Mouse (Mus musculus) cerebellum, adult 11-12 months (tissue): Measurements from ENCODE around the gene Lemd1.
A peak's percentile ranks its signal among the peaks of the same experiment; 100 is the strongest.
"Not testable (repeated sequence)": the region's sequence is repeated elsewhere in the genome, so short reads cannot be mapped to it uniquely, and the experiment has no call there.

Experiments
- DNase-seq: peaks from one replicate; pipeline ENCODE4 v3.0.0; 2022

The Lemd1 gene

GRCm38 (mm10) chr1:132263618-132264017 lies 72.4 kb downstream of the Lemd1 start:
- DNase-seq: no peak

GRCm38 (mm10) chr1:132264577-132264976 lies 73.3 kb downstream of the Lemd1 start:
- no peak for DNase-seq

- DNase-seq: no peak
Measured at GRCm38 (mm10) chr1:132265211-132265859, 74.1 kb downstream of the Lemd1 start.

DNA sequence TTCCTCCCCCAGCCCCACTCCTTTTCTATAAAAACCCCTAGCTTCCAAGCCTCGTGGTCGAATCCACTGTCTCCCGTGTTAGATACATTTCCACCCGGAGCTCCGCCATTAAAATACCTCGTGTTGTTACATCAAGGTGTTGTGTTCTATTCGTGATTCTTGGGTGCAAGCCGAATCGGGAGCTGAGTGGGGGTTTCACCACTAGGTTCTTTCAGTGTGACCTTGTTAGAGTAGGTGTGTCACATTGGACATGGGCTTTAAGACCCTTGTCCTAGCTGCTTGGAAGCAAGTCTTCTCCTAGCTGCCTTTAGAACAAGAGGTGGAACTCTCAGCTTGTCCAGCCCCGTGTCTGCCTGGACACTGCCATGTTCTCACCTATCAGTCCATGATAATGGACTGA lies 74.7 kb downstream of the Lemd1 start:
- DNase-seq: no peak

DNA sequence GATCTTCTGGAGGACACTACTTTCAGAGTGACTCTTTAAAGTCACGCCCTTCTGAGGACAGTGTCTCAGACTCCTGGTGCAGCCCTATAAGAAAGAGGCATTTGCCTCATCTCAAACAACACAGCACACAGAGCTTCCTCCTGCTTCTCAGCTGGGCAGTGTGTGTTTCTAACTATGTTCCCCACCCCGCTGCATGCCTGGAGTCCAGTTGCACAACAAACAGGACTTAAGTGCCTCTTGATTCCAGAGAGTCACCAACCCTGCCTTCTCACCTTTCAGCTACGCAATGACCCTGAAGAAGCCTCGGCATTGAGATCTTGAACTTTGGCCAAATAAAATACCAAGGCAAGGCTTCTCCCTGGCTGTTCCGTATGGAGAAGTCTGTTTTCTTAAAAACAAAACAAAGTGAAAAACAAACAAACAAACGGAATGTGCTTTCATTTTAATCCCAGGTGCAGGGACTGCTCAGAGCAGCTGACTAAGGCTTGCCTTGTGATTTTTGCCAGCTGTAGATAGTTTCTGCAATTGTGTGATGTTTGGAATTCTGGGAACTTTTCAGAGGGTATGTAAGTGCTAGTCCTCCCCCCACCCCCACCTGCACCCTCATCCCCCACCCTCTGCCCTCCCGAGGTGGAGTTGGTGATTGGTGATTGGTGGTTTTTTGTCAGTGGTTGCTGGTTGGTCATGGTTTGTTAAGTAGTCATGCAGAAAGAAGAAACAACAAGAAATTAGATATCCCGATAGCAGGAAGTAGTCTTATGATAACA lies 75.7 kb downstream of the Lemd1 start:
- no peak for DNase-seq

GRCm38 (mm10) chr1:132267959-132268358 lies 76.7 kb downstream of the Lemd1 start:
- no peak for DNase-seq

GRCm38 (mm10) chr1:132268418-132269060 lies 77.3 kb downstream of the Lemd1 start:
- no peak for DNase-seq

DNA sequence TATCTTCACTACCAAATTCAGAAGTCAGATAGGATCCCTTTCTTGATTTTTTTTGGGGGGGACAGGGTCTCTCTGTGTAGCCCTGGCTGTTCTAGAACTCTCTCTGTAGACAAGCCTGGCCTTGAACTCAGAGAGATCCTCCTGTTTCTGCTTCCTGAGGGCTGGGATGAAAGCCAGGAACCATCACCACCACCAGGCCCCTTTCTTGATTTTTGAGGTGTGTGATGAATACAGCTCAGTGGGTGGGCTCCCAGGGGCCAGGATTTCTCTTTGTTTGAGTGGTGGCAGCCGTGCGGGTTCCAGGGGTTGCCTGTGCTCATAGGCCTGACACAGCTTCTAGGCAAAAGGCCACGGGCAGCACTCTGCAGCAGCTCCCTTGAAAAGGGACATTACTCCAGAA lies 80.0 kb downstream of the Lemd1 start:
- DNase-seq: no peak

DNA sequence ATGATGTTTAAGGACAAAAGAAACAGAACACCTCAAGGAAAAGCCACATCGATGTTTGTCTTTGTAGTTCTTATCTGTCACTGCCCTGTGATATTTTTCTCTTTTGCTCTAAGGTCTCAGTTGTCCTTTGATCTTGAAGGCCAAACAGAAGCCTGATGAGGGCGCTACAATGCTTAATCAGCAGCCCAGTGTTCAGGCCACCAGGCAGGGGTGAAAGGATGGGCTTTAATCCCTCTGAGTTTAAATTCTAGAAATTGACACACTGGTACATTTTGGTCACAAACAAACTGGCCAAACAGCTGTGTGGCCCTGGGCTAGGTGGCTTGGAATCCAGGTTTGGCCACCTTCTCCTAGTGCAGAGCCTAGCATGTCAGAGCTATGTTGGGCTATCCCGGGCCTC lies 85.5 kb downstream of the Lemd1 start:
- no peak for DNase-seq

DNA sequence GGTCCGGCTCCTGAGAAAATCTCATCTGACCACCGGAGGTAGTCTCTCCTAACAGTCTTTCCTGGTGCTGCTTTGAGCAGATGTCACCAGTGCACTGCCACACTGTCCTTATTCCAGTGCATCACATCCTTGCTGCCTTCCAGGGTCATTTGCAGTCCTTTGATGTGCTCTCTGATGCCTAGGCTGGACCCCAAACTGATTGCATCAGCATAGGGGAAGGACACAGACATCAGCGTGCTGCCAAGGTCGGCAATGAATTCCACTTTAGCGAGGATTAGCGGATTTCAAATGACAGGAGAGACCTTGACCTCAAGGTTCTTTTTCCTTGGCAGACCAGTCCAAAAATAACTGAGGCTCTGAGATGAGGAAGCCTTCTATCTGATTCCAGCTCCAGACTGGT lies 85.9 kb downstream of the Lemd1 start:
- no peak for DNase-seq

- not testable (repeated sequence) for DNase-seq
Measured at GRCm38 (mm10) chr1:132280636-132281035, 89.4 kb downstream of the Lemd1 start.

GRCm38 (mm10) chr1:132281523-132282176 lies 90.4 kb downstream of the Lemd1 start:
- DNase-seq: no peak

- no peak for DNase-seq
Measured at GRCm38 (mm10) chr1:132282177-132282536, 90.9 kb downstream of the Lemd1 start.

DNA sequence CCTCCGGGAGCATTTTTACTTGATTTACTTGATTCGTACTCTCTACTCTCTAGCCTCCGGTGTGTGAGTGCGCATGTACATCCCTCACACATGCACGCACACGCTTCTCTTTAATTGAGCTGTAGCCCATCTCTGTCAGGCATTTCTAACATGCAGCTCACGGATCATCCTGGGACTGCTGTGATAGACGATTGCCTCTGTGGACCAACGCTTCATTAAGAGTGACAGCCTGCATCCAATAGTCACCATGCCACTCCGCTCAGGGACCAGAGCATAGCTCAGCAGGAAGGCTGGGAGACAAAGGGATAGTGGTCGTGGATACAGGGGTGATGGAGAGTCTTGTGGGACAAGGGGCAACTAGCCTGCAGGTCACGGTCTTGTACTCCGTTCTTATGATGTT lies 91.8 kb downstream of the Lemd1 start:
- no peak for DNase-seq

DNA sequence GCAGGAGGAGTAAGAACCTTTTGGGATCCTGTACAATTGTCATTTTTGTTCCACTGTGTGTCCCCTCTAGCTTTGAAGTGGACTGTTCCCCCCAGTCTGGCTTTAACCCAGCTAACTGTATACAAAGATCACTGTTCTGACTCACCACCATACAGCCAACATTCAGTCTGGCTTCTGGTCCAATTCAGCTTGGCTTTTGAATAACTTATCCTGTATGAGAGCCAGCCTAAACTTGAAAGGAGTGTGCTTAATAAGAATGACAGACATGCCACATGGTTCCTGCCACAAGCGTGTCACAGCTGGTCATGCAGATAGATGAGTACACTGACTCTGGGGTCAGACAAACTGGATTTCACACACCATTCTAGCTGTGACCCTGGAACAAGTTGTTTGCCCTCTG lies 95.5 kb downstream of the Lemd1 start:
- no peak for DNase-seq

DNA sequence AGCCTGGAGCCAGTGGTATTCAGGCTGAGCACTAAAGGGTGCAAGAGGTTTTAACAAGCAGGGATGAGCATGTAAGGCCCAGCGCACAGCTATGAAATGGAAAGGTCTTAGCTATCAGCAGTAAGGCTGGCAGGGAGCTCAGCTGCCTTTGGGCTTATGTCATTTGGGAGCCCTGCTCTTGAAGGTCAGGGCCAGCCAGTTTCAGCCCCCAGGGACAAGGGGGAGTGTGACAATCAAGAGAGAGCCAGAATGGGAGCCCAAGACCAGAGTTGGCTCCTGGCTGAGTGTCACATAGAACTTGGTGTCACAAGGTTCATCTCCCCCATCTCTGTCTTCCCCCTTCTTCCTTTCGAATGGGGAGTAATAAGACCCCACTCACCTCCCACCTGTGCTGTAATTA lies 96.2 kb downstream of the Lemd1 start:
- no peak for DNase-seq

- no peak for DNase-seq
Measured at GRCm38 (mm10) chr1:132287991-132288451, 96.8 kb downstream of the Lemd1 start.

DNA sequence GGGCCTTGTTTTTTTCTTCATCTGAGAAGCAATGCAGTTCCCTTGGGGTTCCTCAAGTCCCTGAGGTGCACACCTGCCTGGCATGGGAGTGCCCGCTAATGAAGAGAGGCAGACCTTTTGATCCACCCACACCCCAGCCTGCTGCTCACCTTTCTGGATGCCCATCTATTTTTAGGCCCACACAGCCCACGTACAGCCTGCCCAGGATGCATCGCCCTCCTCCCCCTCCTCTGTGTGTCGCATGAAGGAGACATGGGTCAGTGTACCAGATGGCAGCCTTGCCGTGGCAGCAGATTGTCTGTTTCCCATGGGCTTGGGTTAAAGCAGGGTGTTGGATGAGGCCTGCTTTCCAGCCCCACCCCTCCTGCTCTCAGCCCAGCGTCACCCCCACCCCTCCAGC lies 98.7 kb downstream of the Lemd1 start:
- DNase-seq: peak; percentile 62

GRCm38 (mm10) chr1:132290921-132291675 lies 99.9 kb downstream of the Lemd1 start:
- DNase-seq: no peak

- DNase-seq: no peak
Measured at GRCm38 (mm10) chr1:132291706-132292105, 100.5 kb downstream of the Lemd1 start.

DNA sequence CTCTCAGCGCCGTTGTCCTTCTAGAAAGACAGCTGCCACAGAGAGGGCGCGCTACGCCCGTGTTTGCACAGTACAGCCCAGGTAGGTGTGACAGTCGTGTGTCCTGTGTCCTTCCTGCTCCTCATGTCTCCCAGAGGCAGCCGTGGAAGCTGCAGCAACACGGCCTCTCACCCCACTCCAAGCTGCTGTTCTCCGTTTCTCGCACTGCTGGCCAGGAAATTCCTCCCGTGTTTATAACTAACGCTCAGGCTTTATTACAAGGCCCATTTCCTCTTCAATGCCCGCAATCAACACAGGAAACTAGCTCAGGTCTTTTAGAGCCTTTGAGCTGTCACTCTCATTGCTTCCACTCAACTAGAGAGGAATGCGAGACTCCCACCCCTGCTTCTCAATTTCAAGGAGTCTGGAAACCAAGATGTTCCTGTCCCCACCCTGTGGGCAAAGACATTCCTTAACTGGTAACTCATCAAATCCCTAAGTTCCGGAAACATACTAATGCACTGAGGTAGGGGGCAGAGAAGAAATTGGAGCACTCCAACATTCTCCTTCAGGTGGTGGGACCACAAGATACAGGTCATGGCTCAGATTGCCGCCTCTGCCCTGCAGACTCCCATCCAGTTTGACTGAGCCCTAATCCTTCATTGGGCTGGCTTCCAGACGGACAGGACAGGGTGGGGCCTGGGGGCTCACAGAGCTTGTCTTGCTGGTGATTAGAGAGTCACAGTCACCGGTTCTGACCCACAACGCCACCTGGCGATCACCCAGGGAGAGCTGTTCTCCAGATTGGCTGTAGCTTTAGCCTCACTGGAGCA lies 101.3 kb downstream of the Lemd1 start:
- DNase-seq: no peak

GRCm38 (mm10) chr1:132295506-132295905 lies 104.3 kb downstream of the Lemd1 start:
- DNase-seq: peak; percentile 1
